Mouse (Mus musculus) spleen, adult 2 months (tissue): ENCODE measurements around the gene Fam217b.

Source experiments
- CTCF ChIP-seq: fragments of 200-500 bp; IDR thresholded peaks from 2 replicates; pipeline ENCODE4 v1.5.1; 2011; ENCODE audit warnings: mild to moderate bottlenecking, inconsistent platforms; ENCODE audit not compliant: insufficient read depth, insufficient read length, insufficient replicate concordance; ENCODE audit errors: extremely low read depth
- POLR2A ChIP-seq: fragments of 200-500 bp; IDR thresholded peaks from 2 replicates; pipeline ENCODE4 v1.6.1; 2011; ENCODE audit warnings: low read depth, low read length, inconsistent platforms

GRCm38 (mm10) chr2:178423223-178423622 lies 8.9 kb downstream of the Fam217b start:
- TF ChIP-seq CTCF = no peak
- no peak for TF ChIP-seq POLR2A
